Mouse (Mus musculus) midbrain, embryonic 11.5 days (tissue): ENCODE measurements around the gene Scarf1. TPM values are rescaled to one million over a fixed set of nuclear protein-coding genes. Genes with fewer than 3 reads are reported as not detected.

Experiments used
- ATAC-seq: fragments of 200-750 bp; cut with Nextera tagmentation; 2 replicates; pipeline ENCODE4 v1.8.0; 2017; ENCODE audit warnings: moderate TSS enrichment, moderate library complexity; ENCODE audit not compliant: low FRiP score
- DNase-seq: peaks from one replicate; pipeline ENCODE4 v3.0.0; 2015; ENCODE audit warnings: low spot score; ENCODE audit errors: missing footprints
- H3K27ac ChIP-seq: fragments of 300-500 bp; sonication (generic); 2 replicates; pipeline ENCODE4 v1.5.1; 2014; ENCODE audit warnings: low read depth, low read length
- H3K27me3 ChIP-seq: fragments of 300-500 bp; sonication (generic); 2 replicates; pipeline ENCODE4 v1.6.1; 2014; ENCODE audit warnings: mild to moderate bottlenecking, low read length, moderate library complexity, mixed read lengths; ENCODE audit not compliant: control insufficient read depth, insufficient read depth
- H3K36me3 ChIP-seq: fragments of 300-500 bp; sonication (generic); 2 replicates; pipeline ENCODE4 v1.6.1; 2014; ENCODE audit warnings: mild to moderate bottlenecking, low read length, moderate library complexity, mixed read lengths; ENCODE audit not compliant: control insufficient read depth, insufficient read depth
- H3K4me1 ChIP-seq: fragments of 300-500 bp; sonication (generic); 2 replicates; pipeline ENCODE4 v1.6.1; 2014; ENCODE audit warnings: low read length; ENCODE audit not compliant: control insufficient read depth, insufficient read depth
- H3K4me2 ChIP-seq: fragments of 300-500 bp; sonication (generic); 2 replicates; pipeline ENCODE4 v1.6.1; 2014; ENCODE audit warnings: mild to moderate bottlenecking, moderate library complexity
- H3K4me3 ChIP-seq: fragments of 300-500 bp; sonication (generic); 2 replicates; pipeline ENCODE4 v1.5.1; 2014; ENCODE audit warnings: low read depth, low read length
- H3K9ac ChIP-seq: fragments of 300-500 bp; sonication (generic); 2 replicates; pipeline ENCODE4 v1.6.1; 2014; ENCODE audit warnings: low read length
- H3K9me3 ChIP-seq: fragments of 300-500 bp; sonication (generic); 2 replicates; pipeline ENCODE4 v1.6.1; 2016; ENCODE audit warnings: low read length; ENCODE audit not compliant: control insufficient read depth
- WGBS: fragments of 180-500 bp; shearing (Covaris S2); extraction: QIAGEN DNeasy Blood & Tissue Kit; methylation state at CpG from one replicate; pipeline ENCODE4 v1.1.7; 2014; 5-methylcytosine and 5-hydroxymethylcytosine counted together
- polyA plus RNA-seq: library from polyadenylated mRNA; unstranded; fragments of >200 nt; fragmentation: Nextera tagmentation; extraction: Ambion mirVana; gene quantifications from 2 replicates; pipeline ENCODE4 v1.2.1, GENCODE M21; 2014

Scarf1 gene
- polyA plus RNA-seq, 1 experiment from 2014 or later: 2.9 TPM

DNA sequence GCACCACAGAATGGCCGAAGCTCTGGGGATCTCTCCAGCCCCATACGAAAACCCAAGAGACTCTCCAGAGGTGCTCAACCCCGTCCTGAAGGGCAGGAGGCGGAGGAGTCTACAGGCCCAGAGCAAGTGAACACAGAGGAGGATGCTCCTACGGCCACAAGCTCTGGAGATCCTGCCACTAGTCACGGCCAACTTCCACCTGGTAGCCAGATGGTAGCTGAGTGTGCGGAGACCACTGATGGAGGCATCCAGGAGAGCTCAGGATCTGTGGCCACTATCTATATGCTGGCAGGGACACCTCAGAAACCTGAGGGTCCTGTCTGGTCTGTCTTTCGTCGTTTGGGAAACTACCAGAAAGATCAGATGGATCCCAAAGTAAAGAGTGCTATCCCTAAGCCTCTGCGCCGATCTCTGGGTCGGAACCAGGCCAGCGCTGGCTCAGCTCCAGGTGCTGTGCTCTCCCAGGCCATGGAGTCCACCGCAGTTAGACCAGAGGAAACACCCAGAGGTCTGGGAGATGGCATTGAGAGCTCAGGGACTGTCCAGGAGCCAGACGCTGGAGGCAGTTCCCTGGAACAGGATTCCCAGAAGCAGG, 12.3 kb downstream of the Scarf1 start:
- WGBS: 85% methylated on average over 15 of the region's 15 CpGs
- H3K4me2 ChIP-seq: no peak overlapping the region
- no peak for DNase-seq

DNA sequence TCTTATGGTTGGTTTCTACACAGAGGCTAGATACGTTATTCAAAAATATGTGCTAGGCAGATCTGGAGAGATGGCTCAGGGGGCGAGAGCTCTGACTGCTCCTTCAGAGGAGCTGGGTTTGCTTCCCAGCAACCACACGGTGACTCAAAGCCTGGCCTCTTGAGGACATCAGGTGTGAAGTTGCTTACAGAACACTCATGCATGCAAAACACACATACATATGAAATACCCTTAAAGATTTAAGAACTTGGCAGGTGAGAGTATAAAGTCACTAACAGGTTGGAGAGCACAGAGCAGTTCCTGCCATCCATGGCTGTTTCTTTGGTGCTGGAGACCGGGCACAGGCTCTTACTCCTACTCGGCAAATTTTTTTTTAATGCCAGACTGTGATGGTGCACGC, 13.6 kb downstream of the Scarf1 start:
- ATAC-seq: no peak
- no peak overlapping the region for H3K27ac ChIP-seq
- no peak overlapping the region for H3K4me3 ChIP-seq
- DNase-seq: no peak
- H3K36me3 ChIP-seq: no peaks in the 10 kb centered on the region
- 87% methylated on average over 6 of the region's 6 CpGs for WGBS
- no peak overlapping the region for H3K4me2 ChIP-seq
- H3K9ac ChIP-seq: no peak overlapping the region
- no peaks in the 10 kb centered on the region for H3K9me3 ChIP-seq
- no peaks in the 10 kb centered on the region for H3K4me1 ChIP-seq
- H3K27me3 ChIP-seq: no peaks in the 10 kb centered on the region

More for the DNA sequence above, 12.3 kb downstream of the Scarf1 start:
- H3K9me3 ChIP-seq: no peaks in the 10 kb centered on the region
- ATAC-seq: no peak
- no peak overlapping the region for H3K27ac ChIP-seq
- no peaks in the 10 kb centered on the region for H3K36me3 ChIP-seq
- H3K4me1 ChIP-seq: no peaks in the 10 kb centered on the region
- H3K9ac ChIP-seq: no peak overlapping the region
- no peaks in the 10 kb centered on the region for H3K27me3 ChIP-seq
- H3K4me3 ChIP-seq: no peak overlapping the region

DNA sequence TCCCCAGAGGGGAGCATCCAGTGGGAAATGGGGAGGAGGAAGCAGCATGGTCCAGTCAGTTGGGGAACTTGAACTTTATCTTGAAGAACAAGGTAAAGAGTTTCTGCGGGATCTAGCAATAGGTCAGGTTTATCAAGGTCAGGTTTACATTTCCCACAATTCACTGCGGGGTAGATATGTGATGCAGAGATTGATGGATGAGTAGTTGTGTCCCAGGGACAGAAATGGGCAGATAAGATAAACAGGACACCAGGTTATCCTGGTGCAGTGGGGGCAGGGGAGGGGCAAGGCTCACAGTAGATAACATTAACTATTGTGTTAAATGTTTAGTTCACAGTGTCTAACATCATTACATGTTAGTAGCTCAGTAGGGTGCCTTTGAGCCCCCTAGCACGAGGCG, 16.4 kb downstream of the Scarf1 start:
- no peaks in the 10 kb centered on the region for H3K36me3 ChIP-seq
- WGBS: 52% methylated on average over 4 of the region's 4 CpGs
- ATAC-seq: no peak

DNA sequence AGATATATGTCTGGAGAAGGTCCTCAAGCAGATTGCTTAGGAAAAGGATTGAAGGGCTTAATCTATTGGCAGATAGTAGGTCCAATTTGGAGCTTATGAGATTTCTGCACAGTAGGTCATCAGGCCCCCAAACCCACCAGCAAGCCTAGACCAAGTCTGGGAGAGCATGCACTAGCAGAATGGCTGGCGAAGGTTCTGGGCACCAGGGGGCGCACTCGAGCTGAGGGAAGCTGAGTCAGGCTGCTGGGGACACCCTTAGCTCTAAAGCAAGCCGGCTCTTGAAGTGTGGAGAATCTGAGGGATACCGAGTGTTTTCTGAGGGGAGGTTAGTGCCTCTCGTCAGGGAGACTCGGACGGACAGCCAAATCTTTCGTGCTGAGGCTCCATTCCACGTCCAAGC, 17.0 kb downstream of the Scarf1 start:
- Histone ChIP-seq H3K4me2 (peak overlapping the region; percentile 99), H3K27me3 (no peaks in the 10 kb centered on the region), H3K9ac (peak overlapping the region; percentile 95), H3K9me3 (no peaks in the 10 kb centered on the region), H3K27ac (0 out of 2 replicates have a peak overlapping the region, but pooled peaks have one; percentile 86), H3K4me1 (peaks cover 5% of the 10 kb centered on the region), H3K4me3 (peak overlapping the region; percentile 74), H3K36me3 (no peaks in the 10 kb centered on the region)
- DNase-seq (peak; percentile 100), ATAC-seq (peak; percentile 52)
- 0% methylated on average over 10 of the region's 10 CpGs for WGBS

More for the DNA sequence above, 16.4 kb downstream of the Scarf1 start:
- Histone ChIP-seq H3K27me3 (no peaks in the 10 kb centered on the region), H3K4me3 (no peak overlapping the region), H3K4me2 (no peak overlapping the region), H3K4me1 (peaks cover 5% of the 10 kb centered on the region), H3K9me3 (no peaks in the 10 kb centered on the region), H3K27ac (no peak overlapping the region), H3K9ac (no peak overlapping the region)
- no peak for DNase-seq

DNA sequence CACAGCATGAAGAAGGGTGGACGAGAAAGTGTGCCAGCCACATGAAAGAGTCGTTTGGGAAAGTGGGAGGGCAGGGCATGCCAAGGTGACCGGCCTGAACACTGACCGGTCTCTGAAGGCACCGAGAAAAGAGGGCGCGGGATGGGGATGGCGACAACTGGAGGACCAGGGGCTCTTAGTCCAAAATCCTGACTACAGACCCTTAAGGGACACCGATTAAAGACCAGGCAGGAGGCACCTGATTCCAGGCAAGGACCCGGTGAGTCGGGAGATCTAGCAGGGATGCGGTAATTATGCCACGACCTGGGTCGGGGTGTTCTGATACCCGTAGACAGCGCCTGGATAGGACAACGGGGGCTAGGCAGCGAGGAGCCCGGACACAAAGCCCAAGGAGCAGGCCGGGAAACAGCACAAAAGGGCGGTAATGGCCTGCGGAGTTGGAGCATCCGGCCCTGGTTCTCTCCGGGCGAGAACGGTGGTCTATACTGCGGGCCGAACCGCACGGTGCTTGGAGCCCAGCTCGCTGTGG, 17.6 kb downstream of the Scarf1 start:
- peak overlapping the region; percentile 74 for H3K4me3 ChIP-seq
- peaks cover 5% of the 10 kb centered on the region for H3K4me1 ChIP-seq
- no peaks in the 10 kb centered on the region for H3K27me3 ChIP-seq
- no peaks in the 10 kb centered on the region for H3K9me3 ChIP-seq
- H3K36me3 ChIP-seq: no peaks in the 10 kb centered on the region
- WGBS: 0% methylated on average over 31 of the region's 31 CpGs
- DNase-seq (peak; percentile 95), ATAC-seq (peak; percentile 20; the same call in 1 of the 2 replicates)
- H3K9ac ChIP-seq: peak overlapping the region; percentile 95
- H3K27ac ChIP-seq: peak overlapping the region; percentile 86
- H3K4me2 ChIP-seq: peak overlapping the region; percentile 99

DNA sequence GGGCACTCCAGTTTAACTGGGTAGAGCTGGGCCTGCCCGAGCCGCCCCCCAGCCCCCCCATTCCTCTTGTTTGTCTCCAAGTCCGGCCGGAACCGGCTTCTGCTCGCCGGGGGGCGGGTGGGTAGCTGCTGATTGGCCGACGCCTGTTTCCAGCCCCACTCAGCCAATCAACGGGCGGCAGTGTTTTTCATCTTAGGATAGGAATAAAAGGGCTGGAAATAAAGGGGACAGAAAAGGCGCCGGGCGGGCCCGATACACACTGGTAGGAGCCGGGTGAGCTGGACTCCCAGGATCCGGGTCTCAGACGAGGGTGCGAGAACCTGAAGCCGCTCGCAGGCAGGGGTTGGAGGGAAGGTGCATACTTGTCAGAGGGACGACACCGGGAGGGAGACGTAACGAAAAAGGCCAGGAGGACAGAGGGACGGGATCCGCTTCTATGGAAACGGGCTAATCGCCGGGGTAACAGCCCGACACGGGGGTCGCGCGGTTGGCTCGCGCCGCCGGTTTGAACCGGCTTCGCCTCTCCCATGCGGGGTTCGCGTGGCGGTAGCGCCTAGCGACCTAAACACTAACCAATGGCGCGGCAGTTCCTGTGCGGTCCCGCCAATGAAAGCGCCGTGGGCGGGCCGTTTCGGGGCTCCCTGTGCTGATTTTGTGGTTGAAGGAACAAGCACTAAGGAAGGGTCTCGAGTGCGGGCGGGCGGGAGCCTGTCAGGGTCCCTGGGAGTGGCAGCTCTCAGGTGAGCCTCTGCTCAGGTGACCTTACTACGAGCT, 18.3 kb downstream of the Scarf1 start, which contains the start of gene Slc43a2:
Gene Slc43a2 (plus strand): TSS at position 226 of the 774 bp plus-strand sequence.
- Histone ChIP-seq H3K4me1 (peaks cover 5% of the 10 kb centered on the region), H3K27ac (peak within 1 kb of the TSS; percentile 86), H3K4me2 (peak within 1 kb of the TSS; percentile 99), H3K9ac (peak within 1 kb of the TSS; percentile 95), H3K4me3 (peak within 1 kb of the TSS; percentile 74), H3K9me3 (no peaks in the 10 kb centered on the region), H3K27me3 (no peaks in the 10 kb centered on the region), H3K36me3 (no peaks in the 10 kb centered on the region)
- ATAC-seq (peak; percentile 95), DNase-seq (peak; percentile 99)
- under 1% methylated on average over 62 of the region's 62 CpGs for WGBS

DNA sequence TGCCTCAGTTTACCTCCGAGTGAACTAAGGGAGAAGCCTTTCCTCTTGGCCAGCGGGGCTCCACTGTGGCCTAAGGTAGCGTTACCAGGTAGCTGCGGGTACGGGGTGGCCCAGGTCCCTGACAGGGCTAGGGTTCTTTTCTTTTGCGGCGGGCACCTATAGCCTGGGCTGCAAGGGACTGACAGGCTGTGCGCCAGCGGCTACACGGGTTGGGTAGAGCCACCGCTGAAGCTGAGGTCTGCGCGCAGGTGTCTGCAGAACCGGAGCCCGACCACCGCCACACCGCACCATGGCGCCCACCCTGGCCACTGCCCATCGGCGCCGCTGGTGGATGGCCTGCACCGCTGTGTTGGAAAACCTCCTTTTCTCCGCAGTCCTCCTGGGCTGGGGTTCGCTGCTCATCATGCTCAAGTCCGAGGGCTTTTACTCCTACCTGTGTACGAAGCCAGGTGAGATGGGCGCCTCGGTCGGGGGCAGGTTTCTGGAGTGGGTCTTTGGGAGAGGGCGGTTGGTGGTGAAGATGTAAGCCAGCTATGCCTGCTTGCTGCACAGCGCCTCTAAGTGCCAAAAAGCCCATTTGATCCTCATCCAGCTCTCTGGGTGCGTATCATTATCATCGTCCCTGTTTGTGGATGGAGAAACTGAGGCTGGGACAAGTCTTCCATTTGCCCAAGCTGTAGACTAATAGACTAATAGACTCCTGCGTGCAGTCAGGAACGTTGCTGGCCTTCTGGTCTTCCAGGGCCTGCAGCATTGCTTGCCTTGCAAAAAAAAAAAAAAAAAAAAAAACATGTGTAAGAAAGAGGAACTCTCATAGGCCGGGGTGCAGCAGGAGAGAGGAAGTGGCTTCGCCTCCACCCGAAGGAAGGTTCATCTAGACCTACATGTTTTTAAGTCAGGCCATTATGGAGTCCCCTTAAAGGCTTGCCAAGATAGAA, 19.3 kb downstream of the Scarf1 start:
- peak overlapping the region; percentile 95 for H3K9ac ChIP-seq
- H3K36me3 ChIP-seq: no peaks in the 10 kb centered on the region
- H3K4me2 ChIP-seq: peak overlapping the region; percentile 99
- peak overlapping the region; percentile 74 for H3K4me3 ChIP-seq
- DNase-seq: peak; percentile 90
- peaks cover 5% of the 10 kb centered on the region for H3K4me1 ChIP-seq
- H3K27me3 ChIP-seq: no peaks in the 10 kb centered on the region
- H3K27ac ChIP-seq: no peak overlapping the region; the same call in 1 of the 2 replicates
- no peaks in the 10 kb centered on the region for H3K9me3 ChIP-seq
- WGBS: 16% methylated on average over 38 of the region's 38 CpGs
- no peak for ATAC-seq

DNA sequence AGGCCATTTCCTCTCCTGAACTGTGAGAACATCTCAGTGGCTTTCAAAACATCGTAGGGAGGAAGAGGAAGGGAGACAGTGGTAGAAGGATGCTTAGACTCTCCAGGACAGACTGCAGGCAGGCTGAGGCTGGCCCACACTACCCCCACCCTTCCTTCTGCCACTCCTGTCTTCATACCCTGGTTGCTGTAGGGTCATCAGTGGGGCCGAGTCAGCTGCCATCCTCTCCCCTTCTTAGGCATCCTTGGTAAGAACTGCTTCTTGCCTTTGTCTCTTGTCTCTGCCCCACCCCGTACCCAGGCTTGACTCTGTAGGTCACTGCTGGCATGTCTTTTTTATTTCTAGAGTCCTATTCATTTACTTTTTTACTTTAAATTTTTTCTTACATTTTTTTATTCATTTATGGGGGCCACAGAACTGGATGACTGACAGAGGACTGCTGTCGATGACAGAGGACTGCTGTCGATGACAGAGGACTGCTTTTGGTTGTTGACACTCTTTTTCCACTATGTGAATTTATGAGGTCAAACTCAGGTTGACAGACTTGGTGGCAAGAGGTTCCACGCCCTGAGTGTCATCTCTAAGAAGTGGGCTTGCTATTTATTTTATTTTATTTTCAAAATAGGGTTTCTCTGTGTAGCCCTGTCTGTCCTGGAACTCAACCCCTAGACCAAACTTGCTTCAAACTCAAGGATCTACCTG, 20.1 kb downstream of the Scarf1 start:
- H3K4me2 ChIP-seq: peak overlapping the region; percentile 99; the same call in 1 of the 2 replicates
- no peaks in the 10 kb centered on the region for H3K9me3 ChIP-seq
- H3K9ac ChIP-seq: no peak overlapping the region
- no peaks in the 10 kb centered on the region for H3K27me3 ChIP-seq
- H3K4me1 ChIP-seq: peaks cover 5% of the 10 kb centered on the region
- ATAC-seq: no peak
- DNase-seq: no peak
- H3K36me3 ChIP-seq: no peaks in the 10 kb centered on the region
- no peak overlapping the region for H3K27ac ChIP-seq
- H3K4me3 ChIP-seq: no peak overlapping the region
- WGBS: 82% methylated on average over 6 of the region's 6 CpGs
